Mouse (Mus musculus) monocyte, adult 5-6 weeks (primary cell): ENCODE data around the gene Slc16a10. TPM values are rescaled to one million over a fixed set of nuclear protein-coding genes. Genes with fewer than 3 reads are reported as not detected.

Experiments
- ATAC-seq: fragments of 153-309, 156-312 bp; replicated peaks from 2 replicates; pipeline ENCODE4 v1.8.0; 2017; ENCODE audit warnings: mild to moderate bottlenecking; ENCODE audit not compliant: low TSS enrichment, insufficient number of reproducible peaks, severe bottlenecking, poor library complexity, low FRiP score
- total RNA-seq: library from RNA; stranded (forward); fragments of 200-1000, 200-491, 200-594 nt; gene quantifications from 3 replicates; pipeline ENCODE4 v1.2.3, GENCODE M21; 2017

Slc16a10 gene
- total RNA-seq: 19.6 to 23.9 TPM (median 23.2 TPM) in 3 replicates

GRCm38 (mm10) chr10:40141864-40142523 is at the start of gene Slc16a10:
Gene Slc16a10, minus strand, starts transcription at chr10:40142258.
- peak; percentile 99 for ATAC-seq

- ATAC-seq: no peak
Measured at GRCm38 (mm10) chr10:40191338-40191979, 49.4 kb upstream of the Slc16a10 start.

GRCm38 (mm10) chr10:40190871-40191270 is 48.8 kb upstream of the Slc16a10 start:
- no peak for ATAC-seq

GRCm38 (mm10) chr10:40189689-40190088 is 47.6 kb upstream of the Slc16a10 start:
- 0 out of 2 replicates have a peak, but pooled peaks have one; percentile 28 for ATAC-seq

- no peak for ATAC-seq
Measured at GRCm38 (mm10) chr10:40188831-40189230, 46.8 kb upstream of the Slc16a10 start.

- ATAC-seq: no peak
Measured at GRCm38 (mm10) chr10:40185956-40186355, 43.9 kb upstream of the Slc16a10 start.

GRCm38 (mm10) chr10:40180011-40180410 is 38.0 kb upstream of the Slc16a10 start:
- ATAC-seq: no peak

- ATAC-seq: no peak
Measured at GRCm38 (mm10) chr10:40179142-40179541, 37.1 kb upstream of the Slc16a10 start.

GRCm38 (mm10) chr10:40177323-40177962 is 35.4 kb upstream of the Slc16a10 start:
- no peak for ATAC-seq

GRCm38 (mm10) chr10:40172136-40172535 is 30.1 kb upstream of the Slc16a10 start:
- no peak for ATAC-seq

GRCm38 (mm10) chr10:40171211-40171610 is 29.2 kb upstream of the Slc16a10 start:
- ATAC-seq: no peak

GRCm38 (mm10) chr10:40170141-40170558 is 28.1 kb upstream of the Slc16a10 start:
- no peak for ATAC-seq

GRCm38 (mm10) chr10:40169566-40169965 is 27.5 kb upstream of the Slc16a10 start:
- ATAC-seq: no peak

GRCm38 (mm10) chr10:40169088-40169487 is 27.0 kb upstream of the Slc16a10 start:
- ATAC-seq: no peak

GRCm38 (mm10) chr10:40164421-40165386 is 22.6 kb upstream of the Slc16a10 start:
- peak; percentile 72 for ATAC-seq

- no peak for ATAC-seq
Measured at GRCm38 (mm10) chr10:40163914-40164313, 21.9 kb upstream of the Slc16a10 start.

- 0 out of 2 replicates have a peak, but pooled peaks have one; percentile 25 for ATAC-seq
Measured at GRCm38 (mm10) chr10:40163338-40163737, 21.3 kb upstream of the Slc16a10 start.

GRCm38 (mm10) chr10:40161701-40162255 is 19.7 kb upstream of the Slc16a10 start:
- ATAC-seq: no peak
